Mouse (Mus musculus): ENCODE measurements at regions not wholly inside any gene's neighbourhood (a gene's known extent, or its start where the extent isn't known, plus 50 kb on each side); places are given as distances from the start of the nearest gene placed in this dataset.
"Not testable (repeated sequence)": the region's sequence is repeated elsewhere in the genome, so short reads cannot be mapped to it uniquely, and the experiment has no call there.

DNA sequence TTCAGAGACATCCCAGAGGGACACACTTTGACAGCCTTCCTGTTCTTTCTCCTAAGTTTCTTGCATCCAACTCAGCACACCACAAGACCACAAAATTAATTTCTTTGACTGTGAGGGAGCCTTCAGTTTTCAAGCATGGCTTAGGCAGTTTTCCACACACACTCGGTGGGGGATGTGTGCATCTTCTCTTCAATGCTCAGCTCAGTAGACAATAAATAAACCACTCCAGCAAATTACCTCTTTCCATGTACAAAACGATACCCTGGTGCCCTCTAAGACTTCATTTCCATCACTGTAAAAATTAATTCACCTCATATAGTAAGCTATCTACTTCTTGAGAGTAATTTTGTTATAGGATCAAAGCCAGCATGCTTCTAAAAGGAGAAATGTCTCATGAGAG lies 184.6 kb downstream of the Samd5 start:
- DNase-seq (ENCODE audit: low read depth, low spot score), result no peak

DNA sequence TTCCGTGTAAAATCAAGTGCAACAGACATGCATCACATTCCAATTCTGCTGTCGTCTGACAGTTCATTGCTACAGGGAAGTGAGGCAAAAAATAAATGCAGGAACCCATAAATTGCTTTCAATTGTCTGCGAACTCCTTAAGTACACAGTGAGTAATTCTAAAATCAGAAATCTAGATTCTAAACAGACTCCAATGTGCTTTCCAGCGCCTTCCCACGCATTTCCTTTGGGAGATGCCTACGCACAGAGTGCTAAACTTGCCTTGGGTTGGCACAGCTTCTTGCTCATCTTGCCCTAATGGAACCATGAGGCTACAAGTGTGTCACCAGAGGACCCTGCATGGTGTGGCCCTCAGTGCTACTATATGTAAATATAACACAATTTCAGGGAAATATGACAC lies 212.6 kb downstream of the Samd5 start:
- DNase-seq (ENCODE audit: low read depth, low spot score), result no peak

DNA sequence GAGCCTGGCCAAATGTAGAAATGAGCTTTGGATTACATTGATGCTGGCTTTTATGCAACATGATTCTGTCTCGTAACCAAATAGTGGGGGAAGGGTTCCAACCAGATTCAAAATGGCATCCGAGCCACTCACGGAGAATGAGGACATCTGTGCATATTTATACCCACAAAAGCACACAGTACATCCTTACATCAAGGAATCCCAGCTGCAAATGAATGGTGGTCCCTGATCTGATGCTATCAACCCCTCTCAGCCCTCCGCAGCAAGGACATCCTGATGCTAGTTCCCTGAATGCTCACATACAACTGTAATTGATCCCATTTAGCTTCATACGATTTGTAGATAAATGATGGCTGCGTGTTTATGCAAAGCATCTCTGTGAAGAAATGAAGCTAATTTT lies 215.9 kb downstream of the Samd5 start:
- no peak for DNase-seq (ENCODE audit: low read depth, low spot score)

DNA sequence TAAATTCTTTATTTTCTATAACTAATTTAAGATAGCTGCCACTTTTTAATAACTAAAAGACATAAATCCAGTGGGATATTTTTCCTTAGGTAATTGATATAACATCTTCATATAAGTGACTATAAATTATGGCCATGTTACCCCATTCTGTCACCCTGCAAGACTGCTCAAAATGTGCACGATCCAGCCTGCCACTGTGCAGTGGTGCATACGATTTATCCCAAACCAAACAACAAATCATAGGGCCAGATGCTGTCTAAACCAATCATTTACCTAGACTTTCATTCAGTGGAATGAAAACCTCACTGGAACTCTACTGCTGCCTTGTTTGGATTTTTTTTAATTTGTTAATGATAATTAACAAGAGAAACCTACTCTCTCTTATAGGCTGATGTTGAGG lies 216.5 kb downstream of the Samd5 start:
- no peak for DNase-seq (ENCODE audit: low read depth, low spot score)

DNA sequence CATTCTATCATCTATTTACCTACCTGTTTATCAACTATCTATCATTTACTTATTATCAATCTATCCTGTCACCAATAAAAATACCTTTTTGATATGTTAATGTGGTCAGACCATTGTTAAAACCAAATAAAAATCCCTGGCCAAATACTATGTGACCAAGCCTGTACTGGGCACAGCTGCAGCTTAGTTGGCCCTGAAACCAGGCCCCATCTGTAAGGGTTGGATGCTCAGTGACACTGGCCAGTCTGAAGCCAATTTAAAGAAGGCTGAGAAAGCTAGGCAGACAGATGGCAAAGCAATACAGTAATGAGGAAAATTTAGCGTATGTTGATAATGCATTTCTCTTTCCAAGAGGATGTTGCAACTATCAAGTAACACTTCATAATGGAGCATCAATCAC lies 217.8 kb downstream of the Samd5 start:
- DNase-seq (ENCODE audit: low read depth, low spot score), result no peak

DNA sequence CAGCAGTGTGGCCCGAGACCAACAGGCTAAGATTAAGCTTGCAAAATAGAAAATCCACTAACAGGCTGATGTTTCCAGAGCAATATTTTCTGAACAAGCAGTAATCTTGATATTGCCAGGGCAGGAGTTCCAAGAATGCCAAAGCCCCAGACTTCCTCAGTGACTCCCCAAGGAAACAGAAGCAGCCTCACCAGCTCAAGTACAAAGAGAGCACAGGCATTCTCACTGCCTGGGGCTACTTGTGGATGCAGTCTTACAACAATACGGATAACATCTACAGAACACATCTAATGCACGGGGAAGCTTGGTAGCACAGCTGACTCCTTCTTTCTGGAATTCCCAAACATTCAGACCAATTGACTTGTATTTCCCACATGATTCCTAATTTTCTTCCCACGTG lies 235.9 kb downstream of the Samd5 start:
- no peak for DNase-seq (ENCODE audit: low read depth, low spot score)

DNA sequence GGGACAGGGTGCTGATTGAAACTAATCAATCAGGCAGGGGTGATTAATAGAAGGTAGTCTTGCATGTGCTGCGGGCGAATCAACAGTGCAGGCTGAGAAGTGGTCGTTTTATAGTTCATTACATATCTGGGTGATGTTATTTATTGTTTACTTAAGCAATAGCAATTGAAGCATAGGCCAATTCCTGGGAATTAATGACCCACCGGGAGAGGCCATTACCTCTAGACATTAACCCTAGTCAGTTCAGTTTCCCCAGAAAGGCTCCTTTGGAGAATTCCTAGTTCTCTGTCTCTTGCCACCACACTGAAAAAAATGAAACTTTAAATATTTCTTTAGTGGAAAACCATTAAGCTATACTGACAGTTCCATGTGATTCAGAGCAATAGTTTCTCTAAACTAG lies 236.6 kb downstream of the Samd5 start:
- no peak for DNase-seq (ENCODE audit: low read depth, low spot score)

DNA sequence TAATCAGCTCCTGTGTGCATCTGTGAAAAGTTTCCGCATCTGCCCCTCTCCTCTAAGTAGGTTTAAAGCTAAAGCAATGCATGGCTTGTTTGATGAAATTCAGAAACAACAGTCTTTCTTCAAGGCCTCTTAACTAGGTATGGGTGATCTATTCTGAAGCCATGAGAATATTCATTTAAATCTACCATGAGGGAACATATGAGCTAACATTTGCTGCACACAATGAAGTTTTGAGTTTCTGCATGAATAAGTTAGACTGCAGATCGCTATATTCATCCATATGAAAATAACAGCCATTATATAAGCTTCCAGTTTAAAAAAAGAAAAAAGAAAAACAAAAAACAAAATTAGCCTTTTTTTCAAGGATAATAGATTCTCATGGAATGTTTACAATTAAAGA lies 245.9 kb downstream of the Samd5 start:
- no peak for DNase-seq (ENCODE audit: low read depth, low spot score)

DNA sequence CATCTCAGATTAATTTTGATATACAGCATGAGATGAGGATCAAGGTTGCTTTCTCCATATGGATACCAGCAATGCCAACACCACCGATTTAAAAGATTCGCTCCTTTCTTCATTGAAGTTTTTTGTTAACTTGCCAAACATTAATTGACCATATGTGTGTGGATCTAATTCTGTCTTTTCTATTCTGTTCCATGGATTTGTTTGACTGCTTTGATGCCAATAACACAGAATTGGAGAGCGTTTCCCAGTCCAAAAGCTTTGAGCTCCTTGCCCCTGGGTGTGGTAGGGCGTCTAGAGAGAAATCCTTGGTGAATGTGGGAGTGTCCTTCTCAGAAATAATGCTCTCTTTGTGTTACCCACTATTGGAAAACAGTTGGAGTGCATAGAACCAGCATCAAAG lies 254.3 kb downstream of the Samd5 start:
- no peak for DNase-seq (ENCODE audit: low read depth, low spot score)

DNA sequence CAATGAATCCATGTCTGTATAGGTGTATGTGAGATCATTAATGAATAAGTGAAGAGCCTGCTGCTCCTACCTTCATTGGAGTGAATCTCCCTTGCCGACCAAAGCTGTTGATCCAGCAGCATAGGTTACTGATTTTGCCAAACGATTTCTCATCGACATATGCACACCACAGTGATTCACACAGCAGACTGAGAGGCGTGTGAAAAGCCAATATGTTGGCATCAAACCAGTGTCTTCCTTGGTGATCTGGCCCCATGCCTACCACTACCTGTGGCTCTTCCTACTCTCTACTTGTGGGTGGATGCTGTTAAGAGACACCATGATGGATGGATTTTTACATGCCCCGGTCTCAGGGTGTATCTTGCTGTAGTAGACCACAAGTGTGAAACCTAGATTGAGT lies 258.3 kb downstream of the Samd5 start:
- no peak for DNase-seq (ENCODE audit: low read depth, low spot score)

DNA sequence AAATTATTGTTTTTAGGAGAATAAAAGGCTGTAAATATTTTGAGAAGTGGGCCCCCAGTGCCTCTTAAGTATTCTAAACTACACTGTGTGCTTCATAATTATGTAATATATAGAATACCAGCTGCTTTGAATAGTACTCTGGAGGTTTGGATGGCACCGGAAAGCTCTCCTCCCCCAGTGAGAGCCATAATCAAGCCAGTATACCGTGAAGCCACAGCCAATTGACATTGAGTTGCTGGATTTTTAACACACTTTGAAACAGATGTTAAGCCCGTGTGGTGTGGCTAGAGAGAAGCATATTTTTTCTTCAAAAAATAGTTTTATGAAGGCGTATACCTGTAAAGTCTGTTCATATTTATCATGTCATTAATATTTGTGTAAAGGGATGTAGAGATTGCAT lies 268.9 kb downstream of the Samd5 start:
- no peak for DNase-seq (ENCODE audit: low read depth, low spot score)

DNA sequence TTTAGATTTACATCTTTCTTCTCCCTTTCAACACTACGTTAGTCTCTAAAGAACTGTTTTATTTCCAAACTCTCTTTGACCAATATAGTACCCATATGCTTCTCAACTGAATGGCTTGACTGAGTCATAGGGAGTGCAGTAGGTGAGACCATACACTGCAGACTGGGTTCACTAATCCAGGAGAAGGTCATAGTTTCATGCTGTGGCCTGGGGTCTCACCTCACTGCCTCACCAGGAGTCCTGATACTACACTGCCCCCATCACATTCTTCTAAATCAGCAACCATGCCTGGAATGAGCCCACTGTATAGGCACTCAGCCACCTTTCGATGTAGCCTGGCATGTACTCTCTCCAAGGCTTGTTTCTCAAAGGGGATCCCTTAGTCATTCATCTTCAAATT lies 269.6 kb downstream of the Samd5 start:
- no peak for DNase-seq (ENCODE audit: low read depth, low spot score)

DNA sequence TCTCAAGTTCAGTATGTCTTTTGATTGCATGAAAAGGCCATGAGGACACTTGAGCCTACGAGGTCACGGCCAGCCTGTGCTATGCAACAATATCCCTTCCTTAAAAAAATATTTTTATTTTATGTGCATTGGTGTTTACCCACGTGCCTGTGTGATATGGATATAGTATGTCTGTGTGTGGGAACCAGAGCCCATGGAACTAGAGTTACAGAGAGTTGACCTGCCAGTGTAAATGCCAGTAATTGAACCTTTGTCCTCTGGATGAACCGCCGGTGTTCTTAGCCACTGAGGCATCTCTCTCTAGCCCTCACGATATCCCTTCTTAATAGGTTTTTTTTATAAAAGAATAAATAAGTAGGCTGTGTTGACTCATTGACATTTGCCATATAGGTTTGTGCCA lies 270.0 kb downstream of the Samd5 start:
- DNase-seq (ENCODE audit: low read depth, low spot score), result no peak

DNA sequence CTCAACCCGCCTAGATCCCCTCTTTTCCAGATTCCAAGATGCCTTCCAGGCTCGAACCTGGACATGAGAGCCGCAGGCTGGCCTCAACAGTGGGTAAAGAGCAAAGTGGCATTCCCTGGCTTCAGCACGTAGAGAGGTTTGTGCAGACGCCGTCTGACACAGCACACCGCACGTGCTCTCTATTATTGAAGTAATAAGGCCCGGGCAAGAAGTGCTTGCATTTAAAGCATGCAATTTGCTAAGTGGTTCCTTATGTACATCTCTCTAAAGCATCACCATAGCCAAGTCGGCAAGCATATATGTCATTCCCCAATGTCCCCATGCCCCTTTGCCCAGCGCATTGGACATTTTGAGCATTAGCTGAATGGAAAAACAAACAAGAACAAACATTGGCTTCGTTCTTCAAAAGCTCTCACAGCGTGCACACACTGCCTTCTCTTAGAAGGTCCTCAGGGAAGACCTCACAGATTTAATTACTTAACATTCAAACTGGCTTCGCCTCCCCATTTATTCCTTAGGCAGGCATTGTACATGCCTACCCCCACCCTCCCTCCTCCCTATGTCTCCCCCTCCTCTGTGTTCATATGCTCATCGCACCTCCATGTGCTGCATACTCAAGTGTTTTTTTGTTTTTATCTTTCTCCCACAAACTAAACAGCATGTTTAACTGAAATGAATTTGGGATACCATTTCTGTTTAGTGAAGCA lies 273.9 kb downstream of the Samd5 start:
- no peak for DNase-seq (ENCODE audit: low read depth, low spot score)

DNA sequence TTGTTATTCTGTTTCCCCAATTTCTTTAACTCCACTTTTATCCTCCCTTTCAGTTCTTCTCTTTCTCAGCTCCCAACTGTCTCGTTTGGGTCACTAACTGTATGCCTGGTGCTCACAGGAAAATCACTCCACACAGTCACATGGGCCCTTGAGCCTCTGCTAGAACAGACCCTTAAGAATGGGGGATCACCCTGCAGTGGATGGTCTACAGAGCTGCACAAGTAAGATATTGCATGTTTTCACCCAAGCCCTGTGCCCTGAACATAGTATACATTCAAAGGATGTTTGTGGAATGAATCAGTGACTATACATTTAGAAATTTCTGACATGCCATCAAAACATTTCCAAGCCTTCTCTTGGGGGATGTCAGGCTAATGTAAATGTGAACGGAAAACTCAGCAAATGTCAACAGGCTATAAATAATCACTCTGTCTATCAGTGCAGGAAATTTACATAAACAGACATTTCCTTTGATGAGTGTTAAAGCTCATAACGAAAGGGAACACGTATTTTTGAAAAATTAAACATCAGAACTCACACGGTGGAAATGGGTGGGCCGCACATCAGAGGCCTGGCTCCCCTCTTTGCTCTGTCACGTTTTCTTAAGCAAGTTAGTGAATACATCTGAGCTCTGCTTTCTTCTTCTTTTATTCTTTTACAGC lies 297.4 kb downstream of the Samd5 start:
- no peak for DNase-seq (ENCODE audit: low read depth, low spot score)

DNA sequence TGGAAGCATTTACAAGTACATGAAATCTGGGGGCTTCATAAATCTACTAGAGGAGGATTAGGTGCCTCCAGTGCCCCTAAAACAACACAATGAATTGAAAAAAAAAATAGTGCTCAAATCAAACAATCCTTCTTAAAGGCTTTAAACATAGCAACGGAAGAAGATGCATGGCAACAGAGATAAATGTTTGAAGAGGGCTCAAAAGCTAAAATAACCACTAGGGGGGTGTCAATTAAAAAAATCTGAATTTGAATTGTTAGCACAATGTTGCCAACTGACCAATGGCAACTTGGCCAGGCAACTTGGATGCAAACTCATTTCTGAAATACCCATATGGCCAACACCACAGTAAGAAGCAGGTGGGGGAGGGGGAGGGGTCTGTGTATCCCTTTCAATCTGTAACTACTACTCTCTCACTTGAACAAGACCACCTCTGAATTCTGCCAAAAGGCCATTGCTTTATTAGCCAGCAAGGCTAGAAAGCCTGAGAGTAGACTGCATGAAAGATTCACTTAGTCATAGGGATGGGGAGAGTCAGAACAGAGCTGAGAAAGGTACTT lies 312.6 kb downstream of the Samd5 start:
- no peak for DNase-seq (ENCODE audit: low read depth, low spot score)

DNA sequence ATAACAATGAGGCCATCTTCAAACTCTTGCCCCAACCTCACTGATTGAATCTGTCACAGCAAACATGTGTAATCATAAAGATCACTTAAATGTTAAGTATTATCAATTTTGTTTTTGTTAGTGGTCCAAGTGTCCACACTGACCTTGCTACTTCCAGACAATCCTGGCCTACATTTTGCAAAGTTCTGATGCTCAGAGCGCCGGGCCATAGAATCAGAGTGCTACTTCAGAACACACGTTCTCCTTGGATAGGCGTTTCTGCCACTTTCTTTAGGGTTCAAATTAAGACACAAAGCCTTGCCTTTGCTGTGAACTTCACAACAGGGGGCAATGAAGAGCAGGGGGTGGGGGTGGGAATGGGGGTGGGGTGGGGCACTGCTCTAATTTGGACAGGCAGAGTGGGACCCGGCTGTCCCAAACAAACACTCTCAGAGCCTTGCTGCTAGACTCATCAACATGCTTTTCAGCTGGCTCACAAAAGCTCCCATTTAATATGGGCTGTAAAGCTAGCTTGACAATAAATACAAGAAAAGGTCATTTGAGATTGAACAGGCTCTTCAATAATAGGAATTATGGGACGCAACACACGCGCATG lies 336.7 kb downstream of the Samd5 start:
- DNase-seq (ENCODE audit: low read depth, low spot score), result no peak

DNA sequence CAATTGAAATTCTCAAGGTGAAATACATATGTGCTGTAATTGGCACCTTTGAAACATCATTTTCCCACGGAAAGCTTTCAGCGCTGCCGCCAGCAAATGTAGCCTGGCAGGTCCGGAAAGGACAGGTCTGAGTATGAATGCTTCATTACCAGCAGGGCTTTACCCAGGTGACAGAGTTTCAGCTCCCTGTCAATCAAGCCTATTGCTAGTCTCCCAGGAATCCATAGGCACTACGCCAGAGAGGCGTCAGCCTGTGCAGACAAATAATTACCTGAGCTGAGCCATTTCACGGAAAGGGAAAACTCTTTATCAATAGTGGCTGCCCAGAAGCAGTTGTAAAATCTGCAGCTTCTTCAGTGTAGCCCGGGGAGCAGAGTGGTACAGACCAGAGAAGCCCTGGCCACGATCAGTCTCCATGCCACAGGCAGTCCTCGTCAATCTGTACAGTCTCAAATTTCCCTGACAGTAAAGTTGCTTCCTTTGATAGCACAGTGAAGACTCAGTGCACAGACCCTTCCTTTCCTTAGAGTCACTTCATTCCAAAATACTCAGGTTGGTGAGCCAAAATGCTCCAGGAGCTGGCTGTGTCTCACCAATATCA lies 340.7 kb downstream of the Samd5 start:
- DNase-seq (ENCODE audit: low read depth, low spot score), result no peak

DNA sequence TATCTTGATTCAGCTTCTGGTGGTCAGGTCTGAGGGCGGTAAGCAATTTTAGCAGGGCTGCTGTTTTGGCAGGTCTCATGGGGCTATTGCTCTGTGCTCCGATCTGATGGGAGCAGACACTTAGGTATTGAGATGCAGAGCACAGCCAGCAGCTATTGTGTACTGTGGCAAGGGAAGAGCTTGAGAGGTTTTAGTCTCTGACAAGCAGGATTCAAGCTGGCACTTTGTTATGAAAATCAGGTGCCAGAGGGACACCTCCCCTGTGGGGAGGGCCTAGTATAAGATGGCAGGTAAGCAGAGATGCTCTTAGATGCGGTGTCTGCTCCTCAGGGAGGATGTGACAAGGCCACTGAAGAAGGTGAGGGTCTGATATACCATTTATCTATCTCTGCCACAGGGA lies 343.3 kb downstream of the Samd5 start:
- no peak for DNase-seq (ENCODE audit: low read depth, low spot score)

DNA sequence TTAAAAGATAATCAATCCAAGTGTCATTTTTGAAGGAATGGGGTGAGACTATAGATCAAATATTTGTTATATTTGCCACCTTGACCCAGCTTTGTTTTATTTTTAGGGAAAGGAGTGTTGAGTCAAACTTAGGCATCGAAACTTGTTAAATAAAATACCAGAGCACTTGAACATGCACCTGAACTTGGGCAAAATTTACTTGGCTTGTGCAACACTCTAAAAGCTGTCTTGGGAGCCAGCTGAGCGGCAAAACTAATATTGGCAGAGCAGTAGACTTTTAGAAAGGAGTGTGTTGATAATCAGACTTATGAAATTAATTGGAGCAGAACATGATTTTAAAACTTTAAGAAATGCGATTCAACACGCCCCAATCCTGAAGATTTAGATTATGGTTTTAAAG lies 346.7 kb downstream of the Samd5 start:
- no peak for DNase-seq (ENCODE audit: low read depth, low spot score)

DNA sequence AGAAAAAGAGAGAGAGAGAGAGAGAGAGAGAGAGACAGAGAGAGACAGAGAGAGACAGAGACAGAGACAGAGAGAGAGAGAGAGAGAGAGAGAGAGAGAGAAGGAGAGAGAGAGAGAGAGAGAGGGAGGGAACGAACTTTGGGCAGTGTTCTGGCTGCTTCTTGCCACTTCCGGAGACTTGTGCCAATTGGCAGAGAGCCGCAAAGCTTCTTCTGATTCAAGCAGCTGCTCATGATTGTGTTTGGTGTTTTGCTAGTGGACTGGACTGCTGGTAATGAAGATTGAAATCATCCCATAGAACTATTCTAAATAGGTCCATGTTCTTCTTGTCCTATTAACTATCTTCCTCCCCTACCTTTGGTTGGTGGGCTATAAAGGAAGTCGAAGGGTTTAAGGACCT lies 347.1 kb downstream of the Samd5 start:
- DNase-seq (ENCODE audit: low read depth, low spot score), result not testable (repeated sequence)

DNA sequence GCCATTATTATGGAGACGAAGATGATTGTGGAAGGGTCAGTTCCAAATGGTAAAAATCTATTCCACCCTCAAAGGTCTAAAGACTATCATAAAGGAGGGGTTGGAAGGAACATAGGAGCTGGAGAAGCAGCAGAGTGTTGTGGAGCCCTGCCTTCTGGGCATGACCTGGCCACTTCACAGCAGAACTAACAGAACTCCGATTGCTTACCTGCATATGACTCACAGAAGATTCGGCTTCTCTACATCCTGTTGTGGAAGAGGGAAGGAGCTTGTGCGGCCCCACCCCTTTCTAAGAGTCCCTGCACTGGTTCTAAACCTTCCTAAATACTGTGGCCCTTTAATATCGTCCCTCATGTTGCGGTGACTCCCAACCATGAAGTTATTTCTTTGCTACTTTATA lies 362.7 kb downstream of the Samd5 start:
- DNase-seq (ENCODE audit: low read depth, low spot score), result no peak

DNA sequence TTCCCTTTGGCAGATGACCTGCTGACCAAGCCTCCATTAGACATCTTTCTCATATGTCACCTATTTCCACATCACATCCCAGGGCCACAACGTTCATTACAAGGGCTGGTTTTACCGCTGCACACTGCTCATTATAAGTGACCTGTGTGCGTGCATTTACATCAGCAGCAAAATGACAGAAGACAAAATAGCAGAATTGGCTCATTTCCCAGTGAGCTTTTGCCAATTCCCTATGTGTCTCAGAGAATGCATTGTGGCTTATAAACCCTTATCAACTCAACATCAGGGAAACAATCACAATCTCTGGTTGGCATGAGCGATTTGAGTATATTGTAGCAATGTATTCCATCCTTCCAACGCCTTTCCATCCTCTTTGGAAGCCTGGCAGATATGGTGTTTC lies 364.7 kb downstream of the Samd5 start:
- no peak for DNase-seq (ENCODE audit: low read depth, low spot score)
